Comparison of ENCODE assay signal across 14 mouse cellular contexts in genomic region chr5:130476741-130477140, GRCm38 (mm10).
DNase-seq lines count a peak whose midpoint lies in the region; ATAC-seq and TF ChIP-seq lines count a peak whose summit lies in the region.
"Had no signal": no experiment of that assay in that cellular context is flagged by ENCODE, and none has a peak within 500 bp of the region (broad histone marks: within the 10 kb centered on the region; RNA-seq: fewer than 3 reads in every experiment).

No protein-coding gene starts in this region.

- no peak overlapping the region for H3K9ac ChIP-seq in embryonic facial prominence, embryonic 11.5 days (replicated peaks; ENCODE audit: low read length)
- H3K9ac ChIP-seq in kidney, postnatal 0 days (ENCODE audit: low read depth, low read length), result no peak overlapping the region
- H3K9ac ChIP-seq in stomach, postnatal 0 days (ENCODE audit: low read length), result no peak overlapping the region

- 68% methylated on average over 12 of the region's 12 CpGs for WGBS in embryonic facial prominence, embryonic 11.5 days
- 72% methylated on average over 12 of the region's 12 CpGs for WGBS in embryonic facial prominence, embryonic 10.5 days
- 65% methylated on average over 12 of the region's 12 CpGs for WGBS in kidney, postnatal 0 days
- 55% methylated on average over 12 of the region's 12 CpGs for WGBS in stomach, postnatal 0 days

- no peaks in the 10 kb centered on the region for H3K27me3 ChIP-seq in embryonic facial prominence, embryonic 11.5 days (ENCODE audit: control insufficient read depth, insufficient read depth, low read length)
- H3K27me3 ChIP-seq in embryonic facial prominence, embryonic 10.5 days (replicated peaks; ENCODE audit: low read depth, poor library complexity, severe bottlenecking), result no peaks in the 10 kb centered on the region
- no peaks in the 10 kb centered on the region for H3K27me3 ChIP-seq in kidney, postnatal 0 days (ENCODE audit: insufficient read depth, low read length)
- H3K27me3 ChIP-seq in stomach, postnatal 0 days (ENCODE audit: control insufficient read depth, insufficient read depth, low read length), result no peaks in the 10 kb centered on the region

- H3K4me2 ChIP-seq in embryonic facial prominence, embryonic 11.5 days (ENCODE audit: low read depth, low read length), result no peak overlapping the region
- H3K4me2 ChIP-seq in kidney, postnatal 0 days (ENCODE audit: low read length), result no peak overlapping the region
- no peak overlapping the region for H3K4me2 ChIP-seq in stomach, postnatal 0 days (replicated peaks; ENCODE audit: low read depth)

- H3K4me3 ChIP-seq in embryonic facial prominence, embryonic 11.5 days (ENCODE audit: low read depth, low read length), result no peak overlapping the region
- no peak overlapping the region for H3K4me3 ChIP-seq in embryonic facial prominence, embryonic 10.5 days
- no peak overlapping the region for H3K4me3 ChIP-seq in kidney, postnatal 0 days (replicated peaks; ENCODE audit: low read depth, low read length)
- H3K4me3 ChIP-seq in stomach, postnatal 0 days (ENCODE audit: low read depth, low read length), result no peak overlapping the region
- H3K4me3 ChIP-seq: erythroblast, embryonic 14.5 days; myocyte had no signal

- no peak overlapping the region for H3K27ac ChIP-seq in embryonic facial prominence, embryonic 11.5 days (replicated peaks; ENCODE audit: low read depth, low read length)
- H3K27ac ChIP-seq in embryonic facial prominence, embryonic 10.5 days (replicated peaks), result no peak overlapping the region
- no peak overlapping the region for H3K27ac ChIP-seq in kidney, postnatal 0 days
- H3K27ac ChIP-seq in stomach, postnatal 0 days (replicated peaks), result no peak overlapping the region

- H3K9me3 ChIP-seq in embryonic facial prominence, embryonic 11.5 days (replicated peaks; ENCODE audit: control insufficient read depth, low read length), result no peaks in the 10 kb centered on the region
- no peaks in the 10 kb centered on the region for H3K9me3 ChIP-seq in embryonic facial prominence, embryonic 10.5 days
- H3K9me3 ChIP-seq in kidney, postnatal 0 days (replicated peaks; ENCODE audit: low read length), result no peaks in the 10 kb centered on the region
- H3K9me3 ChIP-seq in stomach, postnatal 0 days (ENCODE audit: control insufficient read depth, low read length), result no peaks in the 10 kb centered on the region

- peak; percentile 2 for DNase-seq in embryonic facial prominence, embryonic 11.5 days (ENCODE audit: low spot score)
- DNase-seq in embryonic facial prominence, embryonic 10.5 days (ENCODE audit: low spot score), result no peak
- DNase-seq in kidney, postnatal 0 days (ENCODE audit: low spot score), result no peak
- DNase-seq in kidney, adult 8-10 months, result no peak
- peak; percentile 15 for DNase-seq in ovary, postnatal 36 days (ENCODE audit: low spot score)
- DNase-seq in ovary, adult 18-20 months (ENCODE audit: low spot score), result no peak
- peak; percentile 33 for DNase-seq in stomach, postnatal 0 days (ENCODE audit: low spot score)
- DNase-seq in urinary bladder, postnatal 36 days (ENCODE audit: low spot score in 2 of 2), result no peak
- DNase-seq: B cell, adult 2 months; cerebellum, postnatal 36 days; spleen, adult 18-20 months had no signal

- H3K4me1 ChIP-seq in embryonic facial prominence, embryonic 11.5 days (ENCODE audit: control insufficient read depth, insufficient read depth, low read length), result no peaks in the 10 kb centered on the region
- H3K4me1 ChIP-seq in embryonic facial prominence, embryonic 10.5 days, result 0 out of 2 replicates have a peak, but pooled peaks cover 3% of the 10 kb centered on the region
- no peaks in the 10 kb centered on the region for H3K4me1 ChIP-seq in kidney, postnatal 0 days (replicated peaks; ENCODE audit: insufficient read depth, low read length)
- no peaks in the 10 kb centered on the region for H3K4me1 ChIP-seq in stomach, postnatal 0 days (replicated peaks; ENCODE audit: control insufficient read depth, insufficient read depth)

- no peaks in the 10 kb centered on the region for H3K36me3 ChIP-seq in embryonic facial prominence, embryonic 11.5 days (replicated peaks; ENCODE audit: control insufficient read depth, insufficient read depth, low read depth, low read length)
- no peaks in the 10 kb centered on the region for H3K36me3 ChIP-seq in embryonic facial prominence, embryonic 10.5 days (replicated peaks)
- no peaks in the 10 kb centered on the region for H3K36me3 ChIP-seq in kidney, postnatal 0 days (ENCODE audit: insufficient read depth, low read length)
- no peaks in the 10 kb centered on the region for H3K36me3 ChIP-seq in stomach, postnatal 0 days (ENCODE audit: control insufficient read depth, insufficient read depth, low read length)

- TF ChIP-seq CTCF in kidney, postnatal 0 days (IDR thresholded peaks at IDR 0.05; ENCODE audit: low read depth), result peak; percentile 7; the same call in 1 of the 2 replicates
- TF ChIP-seq CTCF in stomach, postnatal 0 days (IDR thresholded peaks at IDR 0.05; ENCODE audit: low read depth), result peak; percentile 42

- ATAC-seq in embryonic facial prominence, embryonic 11.5 days (replicated peaks; ENCODE audit: insufficient number of reproducible peaks, low FRiP score, low TSS enrichment, low read depth), result no peak
- no peak for ATAC-seq in kidney, postnatal 0 days (replicated peaks; ENCODE audit: low FRiP score, low read depth)
- no peak for ATAC-seq in stomach, postnatal 0 days (ENCODE audit: low FRiP score, low TSS enrichment)
- ATAC-seq: activated CD4-positive, CD25-positive, alpha-beta regulatory T cell, adult 4 months had no signal

- TF ChIP-seq EP300 in stomach, postnatal 0 days (optimal IDR thresholded peaks at IDR 0.05), result no peak

Comparison
In these comparisons a context has a peak if more than half of its experiments do, and no peak if none do; other contexts are left out.
1. DNase-seq: peak in embryonic facial prominence, embryonic 11.5 days (single experiment), ovary, postnatal 36 days (single experiment) and stomach, postnatal 0 days (single experiment); none in embryonic facial prominence, embryonic 10.5 days (single experiment), kidney, postnatal 0 days (single experiment), kidney, adult 8-10 months (0 of 2), ovary, adult 18-20 months (single experiment) and urinary bladder, postnatal 36 days (0 of 2).